Mouse (Mus musculus) hindbrain, embryonic 11.5 days (tissue): ENCODE results near the gene Fgfr2. TPM values are rescaled to one million over a fixed set of nuclear protein-coding genes. Genes with fewer than 3 reads are reported as not detected.

Source experiments
- ATAC-seq: fragments of 200-750 bp; cut with Nextera tagmentation; 2 replicates; pipeline ENCODE4 v1.8.0; 2017; ENCODE audit warnings: mild to moderate bottlenecking, moderate TSS enrichment, moderate library complexity; ENCODE audit not compliant: low FRiP score
- DNase-seq: peaks from one replicate; pipeline ENCODE4 v3.0.0-alpha.2; 2015; ENCODE audit warnings: low spot score
- H3K27ac ChIP-seq: fragments of 300-500 bp; sonication (generic); 2 replicates; pipeline ENCODE4 v1.5.1; 2014; ENCODE audit warnings: mild to moderate bottlenecking, low read depth, low read length
- H3K27me3 ChIP-seq: fragments of 300-500 bp; sonication (generic); 2 replicates; pipeline ENCODE4 v1.6.1; 2014; ENCODE audit warnings: mild to moderate bottlenecking, low read length, moderate library complexity, mixed read lengths; ENCODE audit not compliant: control insufficient read depth, insufficient read depth
- H3K36me3 ChIP-seq: fragments of 300-500 bp; sonication (generic); 2 replicates; pipeline ENCODE4 v1.6.1; 2014; ENCODE audit warnings: mild to moderate bottlenecking, low read length, moderate library complexity, mixed read lengths; ENCODE audit not compliant: control insufficient read depth, insufficient read depth
- H3K4me1 ChIP-seq: fragments of 300-500 bp; sonication (generic); replicated peaks from 2 replicates; pipeline ENCODE4 v1.6.1; 2014; ENCODE audit warnings: low read length, mixed read lengths; ENCODE audit not compliant: control insufficient read depth, insufficient read depth
- H3K4me2 ChIP-seq: fragments of 300-500 bp; sonication (generic); replicated peaks from 2 replicates; pipeline ENCODE4 v1.6.1; 2014; ENCODE audit warnings: mild to moderate bottlenecking, low read depth, low read length
- H3K4me3 ChIP-seq: fragments of 300-500 bp; sonication (generic); 2 replicates; pipeline ENCODE4 v1.5.1; 2014; ENCODE audit warnings: low read depth, low read length
- H3K9ac ChIP-seq: fragments of 300-500 bp; sonication (generic); 2 replicates; pipeline ENCODE4 v1.6.1; 2014; ENCODE audit warnings: low read depth, low read length
- H3K9me3 ChIP-seq: fragments of 300-500 bp; sonication (generic); 2 replicates; pipeline ENCODE4 v1.6.1; 2016; ENCODE audit warnings: low read length; ENCODE audit not compliant: control insufficient read depth
- WGBS: fragments of 180-500 bp; shearing (Covaris S2); extraction: QIAGEN DNeasy Blood & Tissue Kit; methylation state at CpG from one replicate; pipeline ENCODE4 v1.1.7; 2014; 5-methylcytosine and 5-hydroxymethylcytosine counted together
- polyA plus RNA-seq: library from polyadenylated mRNA; unstranded; fragments of >200 nt; fragmentation: Nextera tagmentation; extraction: Ambion mirVana; gene quantifications from 2 replicates; pipeline ENCODE4 v1.2.1, GENCODE M21; 2014

The Fgfr2 gene
- polyA plus RNA-seq, 1 experiment from 2014 or later, result 71.3 TPM

- H3K4me1 ChIP-seq, result no peaks in the 10 kb centered on the region
- H3K4me3 ChIP-seq, result no peak overlapping the region
- no peak overlapping the region for H3K9ac ChIP-seq
- peaks cover 6% of the 10 kb centered on the region; the same call in 1 of the 2 replicates for H3K36me3 ChIP-seq
- 95% methylated on average over 9 of the region's 9 CpGs for WGBS
- H3K27me3 ChIP-seq, result no peaks in the 10 kb centered on the region
- no peak overlapping the region for H3K4me2 ChIP-seq
- ATAC-seq (no peak), DNase-seq (no peak)
- H3K27ac ChIP-seq, result no peak overlapping the region
- H3K9me3 ChIP-seq, result no peaks in the 10 kb centered on the region
Observed at GRCm38 (mm10) chr7:132866316-132866715, 256.8 kb downstream of the Fgfr2 start.

- H3K9me3 ChIP-seq, result no peaks in the 10 kb centered on the region
- WGBS, result under 1% methylated on average over 51 of the region's 53 CpGs
- peak within 1 kb of the TSS; percentile 96 for H3K4me3 ChIP-seq
- ATAC-seq, result peak; percentile 93
- peak within 1 kb of the TSS; percentile 90 for H3K9ac ChIP-seq
- peak within 1 kb of the TSS; percentile 76 for H3K4me2 ChIP-seq
- H3K27me3 ChIP-seq, result no peaks in the 10 kb centered on the region
- H3K36me3 ChIP-seq, result no peaks in the 10 kb centered on the region
- DNase-seq, result peak; percentile 91
- peak within 1 kb of the TSS; percentile 77 for H3K27ac ChIP-seq
- H3K4me1 ChIP-seq, result no peaks in the 10 kb centered on the region
Observed at GRCm38 (mm10) chr7:132859042-132859958, 263.9 kb downstream of the Fgfr2 start, which contains the start of gene Abraxas2. Gene Abraxas2, plus strand, starts transcription at chr7:132859225.

GRCm38 (mm10) chr7:132858043-132858608, 265.0 kb downstream of the Fgfr2 start:
- H3K4me1 ChIP-seq, result no peaks in the 10 kb centered on the region
- 67% methylated on average over 5 of the region's 5 CpGs for WGBS
- ATAC-seq, result no peak
- no peak overlapping the region for H3K4me3 ChIP-seq
- no peaks in the 10 kb centered on the region for H3K27me3 ChIP-seq
- H3K9ac ChIP-seq, result no peak overlapping the region
- no peak overlapping the region for H3K4me2 ChIP-seq
- no peak for DNase-seq
- H3K27ac ChIP-seq, result no peak overlapping the region
- H3K36me3 ChIP-seq, result no peaks in the 10 kb centered on the region
- no peaks in the 10 kb centered on the region for H3K9me3 ChIP-seq

GRCm38 (mm10) chr7:132856083-132856482, 267.1 kb downstream of the Fgfr2 start:
- ATAC-seq, result no peak
- no peaks in the 10 kb centered on the region for H3K27me3 ChIP-seq
- no peaks in the 10 kb centered on the region for H3K9me3 ChIP-seq
- no peaks in the 10 kb centered on the region for H3K4me1 ChIP-seq
- DNase-seq, result no peak
- no peak overlapping the region for H3K4me2 ChIP-seq
- H3K4me3 ChIP-seq, result no peak overlapping the region
- no peaks in the 10 kb centered on the region for H3K36me3 ChIP-seq
- no peak overlapping the region for H3K27ac ChIP-seq
- H3K9ac ChIP-seq, result no peak overlapping the region
- 100% methylated on average over 1 of the region's 1 CpGs for WGBS

- H3K27me3 ChIP-seq, result no peaks in the 10 kb centered on the region
- H3K9me3 ChIP-seq, result no peaks in the 10 kb centered on the region
- DNase-seq (no peak), ATAC-seq (no peak)
- no peaks in the 10 kb centered on the region for H3K4me1 ChIP-seq
- H3K4me2 ChIP-seq, result no peak overlapping the region
- H3K36me3 ChIP-seq, result no peaks in the 10 kb centered on the region
- H3K9ac ChIP-seq, result no peak overlapping the region
- WGBS, result 70% methylated on average over 4 of the region's 4 CpGs
- no peak overlapping the region for H3K27ac ChIP-seq
- H3K4me3 ChIP-seq, result no peak overlapping the region
Observed at GRCm38 (mm10) chr7:132853946-132854345, 269.2 kb downstream of the Fgfr2 start.

GRCm38 (mm10) chr7:132853361-132853760, 269.8 kb downstream of the Fgfr2 start:
- Histone ChIP-seq H3K27me3 (no peaks in the 10 kb centered on the region), H3K4me2 (no peak overlapping the region), H3K9me3 (no peaks in the 10 kb centered on the region), H3K4me3 (no peak overlapping the region), H3K36me3 (no peaks in the 10 kb centered on the region), H3K27ac (no peak overlapping the region), H3K4me1 (no peaks in the 10 kb centered on the region), H3K9ac (no peak overlapping the region)
- DNase-seq (no peak), ATAC-seq (no peak)
- 91% methylated on average over 6 of the region's 6 CpGs for WGBS

GRCm38 (mm10) chr7:132852173-132852844, 270.8 kb downstream of the Fgfr2 start, which contains the start of gene Eef1akmt2:
Gene Eef1akmt2, minus strand, starts transcription at chr7:132852673.
- Histone ChIP-seq H3K9ac (peak within 1 kb of the TSS; percentile 83), H3K9me3 (no peaks in the 10 kb centered on the region), H3K4me3 (peak within 1 kb of the TSS; percentile 61), H3K27me3 (no peaks in the 10 kb centered on the region), H3K4me1 (no peaks in the 10 kb centered on the region), H3K36me3 (no peaks in the 10 kb centered on the region), H3K4me2 (peak within 1 kb of the TSS; percentile 50), H3K27ac (peak within 1 kb of the TSS; percentile 94)
- DNase-seq (peak; percentile 90), ATAC-seq (peak; percentile 96)
- WGBS, result under 1% methylated on average over 37 of the region's 37 CpGs

- Histone ChIP-seq H3K4me1 (no peaks in the 10 kb centered on the region), H3K36me3 (0 out of 2 replicates have a peak, but pooled peaks cover 2% of the 10 kb centered on the region), H3K27me3 (no peaks in the 10 kb centered on the region), H3K9ac (no peak overlapping the region), H3K27ac (no peak overlapping the region), H3K9me3 (no peaks in the 10 kb centered on the region), H3K4me2 (no peak overlapping the region), H3K4me3 (no peak overlapping the region)
- ATAC-seq (no peak), DNase-seq (no peak)
- WGBS, result 94% methylated on average over 3 of the region's 3 CpGs
Observed at GRCm38 (mm10) chr7:132843152-132843551, 280.0 kb downstream of the Fgfr2 start.
